Mouse (Mus musculus) T-helper 17 cell (primary cell): ENCODE data around the gene Stox2.

Source experiments
- in situ Hi-C, 2 experiments: fragments of 300-600 bp; cut with MboI, MseI; formaldehyde crosslinking; loops; 1 replicate in 1 of 2; 2 replicates in 1 of 2; pipeline ENCODE4 v1.15.1; 2025; ENCODE audit warnings: high pct_unique_total_duplicates in 2 of 2

Gene Stox2

DNA sequence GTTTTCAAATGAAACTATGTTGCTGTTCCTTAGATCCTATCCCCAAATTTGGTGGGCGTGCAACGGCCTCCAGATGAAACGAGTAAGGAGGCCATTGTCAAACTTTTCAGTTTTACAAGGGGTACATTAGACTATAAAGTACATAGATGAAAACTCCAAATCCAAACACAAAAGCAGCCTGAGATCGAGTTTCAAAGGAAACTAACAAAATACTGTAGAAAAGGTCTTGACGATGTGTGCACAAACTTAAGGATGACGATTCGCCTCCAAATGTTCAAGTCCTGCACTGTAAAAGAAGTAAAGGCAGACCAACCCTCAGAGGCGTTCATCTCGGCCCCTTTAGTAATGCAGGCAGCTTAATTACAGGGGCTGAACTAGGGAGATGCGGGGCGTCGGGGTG lies 34.8 kb downstream of the Stox2 start:
- in situ Hi-C loops = no loop called here

DNA sequence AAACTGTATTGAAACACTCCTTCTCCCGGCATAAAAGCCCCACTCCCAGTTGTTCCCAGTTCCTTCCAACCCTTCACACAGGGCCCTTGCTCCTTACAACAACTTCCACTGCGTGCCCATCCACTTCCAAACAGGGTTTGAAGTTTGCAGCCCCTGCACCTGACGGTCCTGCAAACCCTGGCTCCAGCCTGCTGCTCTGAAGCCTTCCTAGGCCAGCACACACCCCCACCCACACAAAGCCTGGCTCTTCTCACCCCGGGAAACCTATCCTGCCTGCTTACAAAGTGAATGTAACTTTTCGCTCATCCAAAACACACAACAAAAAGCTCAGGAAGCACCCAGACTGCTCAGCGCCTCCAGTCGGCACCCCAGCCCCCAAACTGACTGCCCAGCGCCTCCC lies 37.1 kb downstream of the Stox2 start:
- in situ Hi-C loops = no loop called here

DNA sequence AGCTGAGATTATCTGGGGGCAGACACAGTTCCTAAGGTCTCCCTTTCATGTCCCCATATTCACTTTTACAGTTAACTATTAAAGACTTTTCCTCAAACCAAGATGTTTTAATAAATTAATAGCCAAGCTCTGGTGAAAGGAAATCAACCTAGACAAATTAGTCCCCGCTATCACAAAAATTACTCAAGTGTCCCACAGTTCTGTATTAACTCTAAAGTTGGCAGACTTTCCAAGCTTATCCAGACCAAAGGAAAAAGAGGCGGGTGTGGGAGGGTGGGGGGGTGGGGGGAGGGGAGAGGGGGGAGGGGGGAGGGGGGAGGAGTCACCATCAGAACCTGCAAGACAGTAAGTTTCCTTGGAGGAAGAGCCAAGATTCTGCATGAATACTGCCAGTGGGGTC lies 41.3 kb downstream of the Stox2 start:
- in situ Hi-C loops = no loop called here

DNA sequence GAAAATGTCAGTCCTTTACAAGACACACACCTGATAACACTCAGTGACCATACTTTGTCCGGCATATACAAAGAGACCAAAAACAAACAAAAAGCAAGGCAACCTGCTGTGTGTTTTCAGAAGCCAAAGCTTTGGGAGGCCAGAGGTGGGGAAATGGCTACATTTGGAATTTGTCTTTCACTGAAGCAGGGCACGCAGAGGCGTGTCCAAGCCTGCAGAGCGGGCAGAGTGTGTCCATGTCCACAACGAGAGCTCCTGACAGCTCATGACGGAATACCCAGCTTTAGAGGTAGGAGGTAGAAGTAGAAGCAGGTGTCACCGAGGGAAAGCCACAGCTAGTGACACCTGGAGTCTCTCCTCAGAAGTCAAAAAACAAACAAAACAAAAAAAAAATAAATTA lies 53.2 kb downstream of the Stox2 start:
- in situ Hi-C loops = no loop called here

DNA sequence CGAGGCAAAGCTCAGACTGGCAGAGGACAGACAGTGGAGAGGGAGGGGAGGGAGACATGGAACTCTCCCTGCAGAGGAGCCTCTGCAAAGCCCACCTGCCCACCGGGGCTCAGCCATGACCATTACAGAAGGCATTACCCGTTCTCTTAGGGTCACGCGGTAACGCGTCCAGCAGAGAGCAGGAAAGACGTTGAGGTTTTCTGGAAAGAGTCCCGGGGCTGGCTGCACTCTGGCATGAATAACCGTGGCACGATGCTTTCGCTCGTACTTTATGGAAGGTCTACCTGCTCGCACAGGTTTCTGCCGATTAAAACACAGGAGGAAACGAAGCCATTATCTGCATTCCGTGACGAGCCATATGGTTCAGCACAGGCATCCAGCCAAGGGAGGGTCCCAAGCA lies 53.9 kb downstream of the Stox2 start:
- in situ Hi-C loops = no loop called here

DNA sequence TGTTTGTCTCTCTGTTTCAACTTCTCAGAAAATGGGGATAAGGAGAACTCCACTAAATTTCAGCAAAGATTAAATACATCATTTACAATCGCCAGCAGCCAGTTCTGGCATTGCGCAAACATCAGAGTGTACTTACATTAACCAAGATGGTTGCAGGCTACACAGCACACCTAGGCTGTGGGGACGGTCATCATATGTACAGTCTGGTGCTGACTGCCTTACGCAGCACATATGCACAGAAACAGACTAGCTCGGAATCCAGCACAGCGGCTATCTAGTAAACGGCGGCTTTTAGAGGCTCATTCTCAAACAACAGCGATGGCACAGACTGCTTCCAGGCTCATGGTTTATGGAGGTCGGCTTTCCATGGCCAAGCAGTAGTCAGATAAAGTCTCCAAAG lies 54.3 kb downstream of the Stox2 start:
- in situ Hi-C loops = no loop called here

DNA sequence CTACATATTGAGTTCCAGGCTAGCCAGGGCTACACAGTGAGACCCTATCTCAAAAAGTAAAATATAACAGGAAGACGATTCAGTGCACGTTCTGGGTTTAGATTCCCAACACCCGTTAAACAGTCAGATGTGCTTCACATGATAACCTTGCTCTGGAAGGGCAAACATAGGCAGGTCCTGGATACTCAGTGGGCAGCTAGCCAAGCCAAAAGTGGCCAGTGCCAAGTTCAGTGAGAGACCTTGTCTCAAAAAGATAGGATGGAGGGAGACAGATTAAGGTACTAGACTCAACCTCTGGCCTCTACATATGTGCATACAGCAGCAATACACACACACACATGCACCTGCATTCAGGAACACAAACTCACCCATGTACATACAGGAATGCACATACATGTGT lies 56.7 kb downstream of the Stox2 start:
- in situ Hi-C loops = loop anchor here in 1 of 2 experiments (10.0 kb wide), 1 partner anchor 505 kb away; no protein-coding TSS in a partner anchor

DNA sequence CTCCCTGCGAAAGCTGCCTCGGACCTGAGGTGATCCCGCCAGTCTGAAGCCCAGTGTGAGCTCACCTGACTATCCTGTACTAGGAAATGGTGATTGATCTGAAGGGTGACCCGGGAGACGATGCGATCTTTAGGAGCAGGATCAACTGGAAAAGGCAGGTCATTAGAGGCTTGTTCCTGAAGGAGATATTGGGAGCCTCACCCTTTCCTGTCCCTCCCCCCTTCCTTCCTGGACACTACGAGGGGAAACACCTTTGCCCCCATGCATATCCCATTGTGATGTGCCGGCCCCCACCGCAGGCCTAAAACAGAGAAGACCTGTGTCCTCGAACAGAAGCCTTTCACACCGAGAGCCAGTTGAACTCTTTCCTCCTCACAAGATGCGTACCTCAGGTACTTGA lies 58.0 kb downstream of the Stox2 start:
- in situ Hi-C loops = loop anchor here in 1 of 2 experiments (10.0 kb wide), 1 partner anchor 507 kb away; no protein-coding TSS in a partner anchor

DNA sequence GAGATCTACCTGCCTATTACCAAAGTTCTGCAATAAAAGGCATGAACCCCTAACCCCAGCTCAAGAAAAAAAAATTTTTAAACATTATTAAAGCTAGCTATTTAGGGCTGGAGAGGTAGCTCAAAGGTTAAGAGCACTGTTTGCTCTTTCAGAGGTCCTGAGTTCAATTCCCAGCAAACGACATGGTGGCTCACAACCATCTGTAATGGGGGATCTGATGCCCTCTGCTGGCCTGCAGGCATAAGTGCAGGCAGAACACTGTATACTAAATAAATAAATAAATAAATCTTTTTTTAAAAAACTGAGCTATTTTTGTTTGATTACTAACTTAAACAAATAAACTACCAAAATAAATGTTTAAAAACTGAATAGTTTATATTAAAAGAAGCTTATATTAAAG lies 60.4 kb downstream of the Stox2 start:
- in situ Hi-C loops = loop anchor here in 1 of 2 experiments (10.0 kb wide), 1 partner anchor 509 kb away; no protein-coding TSS in a partner anchor

DNA sequence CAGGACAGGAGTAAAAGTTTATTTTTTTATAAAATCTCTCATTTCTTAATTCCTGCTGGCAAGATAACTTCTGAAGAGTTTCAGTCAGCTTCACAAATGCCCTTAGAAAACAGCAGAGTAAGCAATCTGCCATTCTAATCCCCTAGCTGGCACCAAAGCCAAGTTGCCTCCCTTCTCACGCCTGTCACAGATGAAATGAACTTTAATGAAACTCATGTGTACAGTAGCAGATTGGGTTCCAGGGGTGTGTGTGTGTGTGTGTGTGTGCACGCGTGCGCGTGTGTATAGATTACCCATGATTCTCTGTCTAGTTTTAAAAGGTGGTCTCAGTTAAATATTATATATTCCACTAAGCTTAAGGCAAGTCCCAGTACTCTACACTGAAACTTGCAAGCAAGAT lies 62.0 kb downstream of the Stox2 start:
- in situ Hi-C loops = loop anchor here in 1 of 2 experiments (10.0 kb wide), 1 partner anchor 511 kb away; no protein-coding TSS in a partner anchor

DNA sequence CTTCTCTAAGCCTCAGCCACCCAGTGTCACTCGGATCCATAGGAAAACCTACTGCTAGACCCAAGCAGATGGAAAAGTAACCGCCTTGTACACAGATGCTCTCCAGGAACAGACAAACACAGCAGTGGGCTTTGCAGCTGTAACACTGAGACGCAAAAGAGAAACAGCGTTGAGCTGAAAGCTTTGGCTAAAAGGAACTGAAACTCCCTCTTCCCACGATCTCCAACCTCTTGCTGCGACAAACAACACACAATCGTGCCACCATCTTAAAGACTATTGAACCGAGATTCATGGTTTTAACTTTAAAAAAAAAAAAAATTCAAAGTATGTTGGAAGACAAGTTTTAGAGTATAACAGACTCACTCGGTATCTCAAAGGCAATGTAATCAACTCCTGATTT lies 62.5 kb downstream of the Stox2 start:
- in situ Hi-C loops = loop anchor here in 1 of 2 experiments (10.0 kb wide), 1 partner anchor 511 kb away; no protein-coding TSS in a partner anchor

DNA sequence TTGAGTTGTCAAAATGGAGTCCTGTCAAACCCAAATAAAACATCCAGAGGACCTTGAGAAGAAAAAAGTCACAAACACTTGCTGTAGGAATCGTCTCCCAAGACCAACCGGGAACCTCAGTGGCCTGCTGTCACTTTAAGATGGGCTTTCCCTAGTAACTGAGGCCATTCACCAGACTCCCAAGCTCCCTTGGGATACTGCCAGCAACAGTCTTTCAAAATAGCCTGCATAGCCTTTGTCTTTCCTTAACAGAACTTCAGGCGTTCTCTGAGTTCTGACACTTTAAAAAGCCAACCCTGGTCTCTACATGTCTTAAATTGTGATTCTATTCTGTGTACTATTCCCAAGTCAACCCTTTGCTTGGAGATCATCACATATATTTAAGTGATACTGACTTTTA lies 64.9 kb downstream of the Stox2 start:
- in situ Hi-C loops = loop anchor here in 1 of 2 experiments (10.0 kb wide), 1 partner anchor 514 kb away; no protein-coding TSS in a partner anchor

DNA sequence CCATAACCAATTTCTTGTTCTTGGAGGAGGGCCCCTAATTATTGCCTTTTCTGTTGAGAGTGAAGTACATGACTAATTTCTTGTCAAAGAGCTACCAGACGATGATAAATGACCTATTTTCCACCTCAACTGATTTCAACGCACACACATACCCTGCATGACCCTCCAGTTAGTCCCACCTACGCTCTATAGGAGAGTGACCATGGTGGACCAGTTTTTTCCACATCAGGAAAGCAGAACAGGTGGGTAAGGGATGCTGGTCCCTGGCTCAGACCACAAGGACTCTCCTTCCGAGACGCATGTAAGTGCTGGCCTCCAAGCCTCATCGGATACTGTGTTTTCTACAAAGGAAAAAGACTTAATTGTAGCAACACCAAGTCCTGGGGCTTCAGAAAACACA lies 65.4 kb downstream of the Stox2 start:
- in situ Hi-C loops = loop anchor here in 1 of 2 experiments (10.0 kb wide), 1 partner anchor 514 kb away; no protein-coding TSS in a partner anchor

DNA sequence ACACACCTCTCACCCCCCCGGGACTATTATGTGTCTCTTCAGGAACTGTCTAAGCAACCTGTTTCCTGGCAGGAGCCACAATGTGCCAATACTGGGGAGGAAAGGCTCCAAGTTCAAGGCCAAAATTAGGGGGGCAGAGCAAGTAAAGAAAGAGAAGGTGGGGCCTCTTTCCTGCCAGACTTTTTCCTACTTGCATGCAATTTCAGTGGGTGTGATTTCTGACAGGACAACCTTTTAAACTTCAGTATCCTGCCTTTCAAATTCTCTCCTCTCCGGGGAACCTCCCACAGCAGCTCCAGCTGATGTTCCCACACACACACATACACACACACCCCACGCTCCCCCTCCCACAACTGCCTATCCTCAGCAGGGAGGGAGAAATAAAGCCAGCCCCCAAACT lies 66.1 kb downstream of the Stox2 start:
- in situ Hi-C loops = loop anchor here in 1 of 2 experiments (10.0 kb wide), 1 partner anchor 515 kb away; no protein-coding TSS in a partner anchor

DNA sequence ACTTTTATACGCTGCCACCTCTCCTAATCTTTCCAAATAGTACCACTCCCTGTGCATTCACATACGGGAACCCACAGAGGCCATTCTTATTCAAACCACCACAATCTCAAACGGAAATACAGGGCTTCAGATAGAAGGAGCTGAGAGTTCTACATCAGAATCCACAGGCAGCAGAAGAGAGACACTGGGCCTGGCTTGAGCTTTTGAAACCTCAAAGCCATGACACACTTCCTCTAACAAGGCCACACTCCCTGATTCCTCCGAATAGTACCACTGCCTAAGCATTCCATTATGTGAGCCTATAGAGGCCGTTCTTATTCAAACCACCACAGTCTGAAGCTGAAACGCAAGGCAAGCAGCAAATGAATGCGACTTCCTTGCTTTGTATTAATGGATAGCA lies 69.5 kb downstream of the Stox2 start:
- in situ Hi-C loops = loop anchor here (5.0 to 10.0 kb wide), 2 partner anchors 359 to 712 kb away; no protein-coding TSS in a partner anchor

DNA sequence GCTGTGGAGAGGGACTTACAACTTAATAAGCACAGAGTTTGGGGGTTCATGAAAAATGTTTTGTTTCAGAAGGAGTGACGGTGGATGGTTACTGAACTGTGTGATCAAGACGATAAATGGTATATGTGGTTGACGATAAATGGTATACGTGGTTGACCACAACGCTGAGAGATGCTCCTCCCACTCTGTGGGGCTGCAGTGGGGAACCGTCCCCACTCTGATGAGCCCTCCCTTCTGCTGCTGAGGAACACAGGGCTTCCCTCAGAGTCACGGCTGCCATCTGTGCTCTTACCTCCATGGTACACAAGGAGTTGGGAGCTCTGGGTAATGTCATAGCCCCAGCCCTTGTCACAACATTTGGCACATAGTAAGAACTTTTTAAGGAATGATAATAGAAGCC lies 72.4 kb downstream of the Stox2 start:
- in situ Hi-C loops = loop anchor here in 1 of 2 experiments (5.0 to 25.0 kb wide), 3 partner anchors 361 to 811 kb away; partner anchors contain the start of gene Cenpu

DNA sequence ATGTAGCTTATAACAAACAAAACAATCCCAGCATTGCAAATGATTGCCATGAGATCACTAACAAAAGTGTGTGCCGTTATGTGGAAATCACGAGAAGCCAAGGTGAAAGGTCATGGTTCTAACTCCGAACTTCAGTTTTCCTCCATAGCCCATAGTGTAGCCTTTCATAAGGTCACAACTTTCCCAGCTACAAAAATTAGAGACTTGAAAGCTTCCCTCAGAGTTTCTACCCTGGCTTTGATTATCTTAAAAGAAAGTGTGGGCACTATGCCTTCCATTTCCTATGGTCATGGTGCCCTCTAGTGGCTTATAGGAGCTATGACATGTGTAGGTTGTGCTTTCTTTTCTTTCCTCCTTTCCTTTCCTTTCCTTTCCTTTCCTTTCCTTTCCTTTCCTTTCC lies 74.6 kb downstream of the Stox2 start:
- in situ Hi-C loops = loop anchor here in 1 of 2 experiments (5.0 to 25.0 kb wide), 3 partner anchors 359 to 809 kb away; partner anchors contain the start of gene Cenpu

DNA sequence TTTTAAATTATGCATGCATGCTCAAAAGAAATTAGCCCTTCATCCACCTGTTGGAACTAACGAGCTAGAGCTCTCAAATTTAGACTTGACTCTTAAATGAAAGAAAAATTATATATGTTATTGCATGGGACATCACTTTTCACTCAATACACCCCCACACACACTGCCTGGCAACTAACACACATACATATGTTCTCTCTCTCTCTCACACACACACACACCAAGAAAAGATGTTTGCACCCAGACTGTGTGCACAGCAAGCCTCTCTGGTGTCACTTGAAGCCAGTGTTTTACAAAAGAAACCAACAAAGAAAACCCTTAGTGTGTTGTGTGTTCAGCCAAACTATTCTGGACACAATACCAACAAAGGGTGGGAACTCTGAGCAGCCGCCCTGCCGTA lies 75.1 kb downstream of the Stox2 start:
- in situ Hi-C loops = loop anchor here in 1 of 2 experiments (5.0 to 25.0 kb wide), 3 partner anchors 359 to 809 kb away; partner anchors contain the start of gene Cenpu

DNA sequence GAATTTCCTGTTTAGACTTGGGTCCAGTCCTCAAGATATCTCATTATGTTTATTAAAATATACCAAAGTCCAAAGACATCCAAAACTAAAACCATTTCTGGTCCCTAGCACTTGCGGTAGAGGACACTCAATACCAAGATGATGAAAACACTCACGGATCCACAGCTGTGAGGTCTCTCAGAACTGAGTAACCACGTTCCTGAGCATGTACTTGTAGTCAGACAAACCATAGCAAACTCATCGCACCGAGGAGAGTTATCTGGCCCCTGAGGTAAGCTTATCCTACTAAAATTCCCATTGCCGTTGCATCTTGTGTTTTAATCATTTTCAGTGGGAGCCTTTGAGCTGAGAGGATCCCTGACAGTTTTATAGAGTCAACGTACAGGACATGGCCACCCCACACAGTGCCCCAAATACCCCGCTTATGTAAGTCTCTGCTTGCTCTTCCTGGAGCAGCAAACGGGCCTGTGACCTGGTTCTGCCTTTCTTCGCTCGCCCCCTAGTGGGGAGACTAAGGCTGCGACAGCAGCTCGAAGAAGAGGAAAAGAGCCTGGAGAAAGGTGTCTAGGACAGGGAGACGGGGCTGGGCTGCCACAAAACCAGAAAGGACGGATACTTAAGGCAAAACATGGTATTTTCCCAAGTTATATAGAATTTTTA lies 75.6 kb downstream of the Stox2 start:
- in situ Hi-C loops = loop anchor here in 1 of 2 experiments (5.0 to 25.0 kb wide), 3 partner anchors 358 to 808 kb away; partner anchors contain the start of gene Cenpu

DNA sequence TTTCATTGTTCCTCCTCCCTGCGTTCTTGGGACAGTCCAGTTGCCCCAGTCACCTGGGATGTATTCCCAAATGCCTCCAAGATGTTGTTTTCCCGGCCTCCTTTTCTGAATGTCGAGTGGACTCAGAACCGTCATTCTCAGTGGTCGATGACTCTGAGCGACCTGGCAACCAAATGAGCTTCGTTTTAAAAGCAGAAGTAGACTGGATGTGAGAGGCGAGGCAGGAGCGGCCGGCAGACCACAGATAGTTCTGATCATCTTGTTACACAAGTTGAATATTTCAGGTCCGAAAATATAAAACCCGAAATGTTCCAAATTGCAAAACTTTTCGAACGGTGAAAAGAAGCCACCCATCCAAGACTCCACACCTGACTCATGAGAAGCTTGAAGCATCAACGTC lies 76.2 kb downstream of the Stox2 start:
- in situ Hi-C loops = loop anchor here in 1 of 2 experiments (5.0 to 25.0 kb wide), 3 partner anchors 358 to 808 kb away; partner anchors contain the start of gene Cenpu

DNA sequence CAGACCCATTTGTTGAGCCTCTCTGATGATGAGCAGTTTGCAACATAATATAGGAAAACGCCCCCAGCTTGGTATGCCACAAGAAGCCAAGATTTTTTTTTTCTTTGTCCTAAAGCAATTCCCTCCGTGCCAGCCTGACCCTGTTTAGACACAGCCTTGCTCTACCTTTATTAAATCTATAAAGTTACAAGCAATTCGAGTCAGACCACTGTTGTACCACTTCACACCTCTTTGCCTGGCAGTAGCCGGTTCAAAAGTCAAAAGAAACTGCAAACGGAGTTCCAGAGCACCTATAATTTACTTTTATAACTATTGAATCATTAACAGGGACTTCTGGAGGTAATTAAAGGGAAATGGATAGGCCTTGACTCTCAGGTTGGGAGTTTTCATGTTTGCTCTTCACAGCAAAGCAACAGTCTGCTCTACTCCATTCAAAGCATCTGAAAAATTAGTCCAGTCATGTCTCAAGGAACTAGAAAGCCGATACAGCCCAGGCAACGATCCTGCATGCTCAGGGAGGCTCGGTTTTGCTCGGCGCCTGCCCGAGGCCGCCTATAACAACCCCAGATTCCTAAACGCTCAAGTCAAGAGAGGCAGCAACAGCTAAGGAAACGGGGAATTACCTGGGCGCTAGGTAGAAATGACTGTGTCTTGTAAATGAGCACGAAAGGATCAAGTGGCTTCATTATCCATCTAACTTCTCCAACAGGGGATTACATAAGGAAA lies 77.0 kb downstream of the Stox2 start:
- in situ Hi-C loops = loop anchor here in 1 of 2 experiments (25.0 kb wide), 1 partner anchor 807 kb away; the partner anchor contains the start of gene Cenpu

DNA sequence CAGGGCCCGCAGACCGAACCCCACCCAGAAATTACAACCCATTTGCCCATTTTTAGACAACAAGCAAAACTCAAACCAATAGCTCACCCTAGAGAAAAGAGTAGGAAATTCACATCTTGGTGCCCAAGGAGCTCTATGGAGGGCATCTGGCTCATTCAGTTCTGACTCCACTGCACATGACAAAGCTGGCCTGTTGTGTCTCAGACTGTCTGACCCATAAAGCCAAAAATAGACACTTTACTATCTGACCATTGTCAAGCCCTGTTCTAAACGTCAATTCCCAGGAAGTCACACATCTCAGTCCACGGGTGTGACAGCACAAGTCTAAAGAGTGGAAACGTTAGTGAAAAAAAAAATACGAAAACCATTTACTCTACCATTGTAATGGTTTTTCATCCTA lies 79.1 kb downstream of the Stox2 start:
- in situ Hi-C loops = loop anchor here in 1 of 2 experiments (25.0 kb wide), 1 partner anchor 805 kb away; the partner anchor contains the start of gene Cenpu
